Mouse (Mus musculus): ENCODE results near the gene Cuta. TPM values are rescaled to one million over a fixed set of nuclear protein-coding genes. Genes with fewer than 3 reads are reported as not detected.
A peak's percentile ranks its signal among the peaks of the same experiment; 100 is the strongest.

Gene Cuta
- total RNA-seq, 2 experiments from 2014 or later, result 97.2 to 106 TPM

DNA sequence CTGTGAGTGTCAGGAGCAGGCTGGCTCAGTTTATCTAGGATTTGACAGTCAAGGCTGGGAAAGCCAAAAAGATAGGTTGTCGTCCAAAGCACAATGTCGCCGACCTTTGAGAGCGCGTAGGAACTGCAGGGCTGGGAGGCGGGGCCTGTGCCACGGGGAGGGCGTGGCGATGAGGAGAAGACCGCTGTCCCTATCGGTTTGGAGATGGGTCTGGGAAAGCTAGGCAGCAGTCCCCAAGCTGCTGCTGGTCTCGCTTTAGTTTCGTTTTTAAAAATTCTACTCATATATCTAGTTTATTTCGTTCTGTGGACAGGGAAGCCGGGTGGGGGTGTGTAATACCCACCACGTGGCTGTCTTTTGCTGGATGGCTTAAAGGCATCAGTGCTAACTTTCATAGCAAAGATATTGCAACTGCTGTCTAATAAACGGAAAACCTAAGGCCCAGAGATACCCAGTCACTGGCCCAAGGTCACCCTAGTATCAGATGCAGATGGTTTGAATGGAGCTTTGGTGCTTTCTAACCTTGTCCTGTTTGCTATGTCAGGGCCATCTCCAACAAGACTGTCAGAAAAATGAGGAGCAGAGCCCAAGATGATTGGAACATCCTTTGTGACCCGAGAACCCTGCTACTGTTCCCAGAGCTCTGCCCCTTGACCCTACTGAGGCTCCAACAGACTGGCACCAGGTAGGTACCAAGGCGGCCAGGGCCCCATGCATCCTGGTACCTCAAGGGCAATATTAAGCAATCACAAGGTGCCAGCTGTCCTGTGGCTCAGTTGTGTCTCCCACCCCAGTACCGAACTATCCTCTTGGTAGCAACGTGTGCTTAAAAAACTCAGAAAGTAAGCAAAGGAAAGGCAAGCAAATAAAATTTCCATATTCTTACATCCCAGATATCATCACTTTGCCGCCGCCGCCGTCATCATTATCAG, 54.1 kb downstream of the Cuta start:
- DNase-seq, result peak; percentile 92

Small RNAs within 50 kb of the gene (microRNA-seq; reads per million reads assigned to microRNA genes)
- 0 reads per million in 2 experiments for gene Gm27775
- 0.20 to 0.35 reads per million in 2 experiments for gene Mir3083
- 2.4 to 2.7 reads per million in 2 experiments for gene Mir6968

Other genes starting within 250 kb of the Cuta start
- 10 to 100 TPM; 17.5 to 20.8 TPM for gene Crebrf, start 223.9 kb downstream of the Cuta start, total RNA-seq (2021)
- 10 to 100 TPM; 41.4 to 43.0 TPM for gene Bnip1, start 158.5 kb downstream of the Cuta start, total RNA-seq (2021)
- 100 to 1,000 TPM; 123 to 128 TPM for gene Nkx2-5, start 94.6 kb downstream of the Cuta start, total RNA-seq (2021)
- gene Kifc5b, start 22.5 kb downstream of the Cuta start, total RNA-seq (2021), result 10 to 100 TPM; 15.0 to 15.2 TPM
- gene Phf1, start 6.5 kb downstream of the Cuta start, total RNA-seq (2021), result 1 to 10 TPM; 9.9 to 10.0 TPM
- gene Syngap1, start 1.7 kb upstream of the Cuta start, total RNA-seq (2021), result 10 to 100 TPM; 12.6 to 13.4 TPM
- 1 to 10 TPM; 3.9 to 5.5 TPM for gene Zbtb9, start 33.6 kb upstream of the Cuta start, total RNA-seq (2021)
- 10 to 100 TPM; 46.8 to 52.4 TPM for gene Bak1, start 89.4 kb upstream of the Cuta start, total RNA-seq (2021)
- 1 to 10 TPM; 7.5 to 8.2 TPM for gene Itpr3, start 117.7 kb upstream of the Cuta start, total RNA-seq (2021)
- 100 to 1,000 TPM; 256 to 274 TPM for gene Uqcc2, start 194.3 kb upstream of the Cuta start, total RNA-seq (2021)
- 1 to 10 TPM; 3.6 to 4.0 TPM for gene Ip6k3, start 228.2 kb upstream of the Cuta start, total RNA-seq (2021)